Mouse (Mus musculus) ES-Bruce4 (cell line): ENCODE measurements around the gene Ggt1.

ENCODE experiments used
- CTCF ChIP-seq: IDR thresholded peaks from one replicate; pipeline ENCODE4 v1.8.1; 2011; ENCODE audit warnings: low read depth, low read length
- POLR2A ChIP-seq: IDR thresholded peaks from one replicate; pipeline ENCODE4 v1.8.1; 2011; ENCODE audit warnings: low read length; ENCODE audit not compliant: insufficient read depth

DNA sequence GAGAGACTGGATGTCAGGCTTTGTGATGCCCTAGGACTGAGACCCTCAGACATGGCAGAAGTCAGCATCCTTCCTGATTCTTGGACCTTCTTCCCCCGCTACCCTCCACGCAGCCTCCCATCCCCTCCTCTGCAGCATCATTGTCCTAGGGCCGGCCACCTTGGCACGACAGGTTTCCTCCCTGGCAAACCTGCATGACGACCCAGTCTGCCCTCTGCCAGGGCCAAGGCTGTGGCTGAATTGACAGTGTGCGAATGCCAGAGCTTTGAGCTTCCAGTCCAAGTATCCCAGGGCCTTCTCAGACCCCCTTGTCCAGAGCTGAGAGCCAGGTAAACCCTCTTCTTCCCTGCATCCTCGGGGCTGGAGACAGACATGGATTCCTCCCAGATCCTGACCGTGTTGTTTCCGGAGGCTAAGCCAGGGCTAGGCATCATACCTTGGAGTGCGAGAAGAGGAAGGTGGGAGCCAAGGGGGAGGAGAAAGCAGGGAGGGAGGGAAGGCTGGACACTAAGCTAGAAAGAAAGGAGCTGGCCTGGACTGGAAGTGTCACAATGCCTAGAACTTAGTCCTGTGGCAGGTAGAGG lies at the start of gene Ggt1:
- no peak for TF ChIP-seq CTCF
- no peak for TF ChIP-seq POLR2A
